Mouse (Mus musculus) stomach, embryonic 14.5 days (tissue): Measurements from ENCODE around the gene Gm21761. TPM values are rescaled to one million over a fixed set of nuclear protein-coding genes. Genes with fewer than 3 reads are reported as not detected.
"Not testable (repeated sequence)": the region's sequence is repeated elsewhere in the genome, so short reads cannot be mapped to it uniquely, and the experiment has no call there.

Experiments used
- ATAC-seq: fragments of 200-750 bp; cut with Nextera tagmentation; 2 replicates; pipeline ENCODE4 v1.8.0; 2017; ENCODE audit warnings: low read depth, moderate TSS enrichment; ENCODE audit not compliant: insufficient number of reproducible peaks, insufficient read depth, low FRiP score
- H3K27ac ChIP-seq: fragments of 300-500 bp; sonication (generic); 2 replicates; pipeline ENCODE4 v1.5.1; 2014; ENCODE audit warnings: mild to moderate bottlenecking, low read length, moderate library complexity, mixed read lengths
- H3K27me3 ChIP-seq: fragments of 300-500 bp; sonication (generic); 2 replicates; pipeline ENCODE4 v1.6.1; 2014; ENCODE audit warnings: low read length, control low read depth, mixed read lengths; ENCODE audit not compliant: control insufficient read depth, insufficient read depth
- H3K36me3 ChIP-seq: fragments of 300-500 bp; sonication (generic); 2 replicates; pipeline ENCODE4 v1.6.1; 2014; ENCODE audit warnings: mild to moderate bottlenecking, control low read depth, low read length, moderate library complexity, mixed read lengths; ENCODE audit not compliant: control insufficient read depth, insufficient read depth
- H3K4me1 ChIP-seq: fragments of 300-500 bp; sonication (generic); 2 replicates; pipeline ENCODE4 v1.6.1; 2014; ENCODE audit warnings: low read length, control low read depth, mixed read lengths; ENCODE audit not compliant: control insufficient read depth, insufficient read depth
- H3K4me2 ChIP-seq: fragments of 300-500 bp; sonication (generic); replicated peaks from 2 replicates; pipeline ENCODE4 v1.6.1; 2014; ENCODE audit warnings: low read depth, low read length, control low read depth
- H3K4me3 ChIP-seq: fragments of 300-500 bp; sonication (generic); 2 replicates; pipeline ENCODE4 v1.5.1; 2014; ENCODE audit warnings: low read depth, low read length, control low read depth
- H3K9ac ChIP-seq: fragments of 300-500 bp; sonication (generic); replicated peaks from 2 replicates; pipeline ENCODE4 v1.6.1; 2014; ENCODE audit warnings: low read depth, mild to moderate bottlenecking, control low read depth, low read length, moderate library complexity, mixed read lengths
- H3K9me3 ChIP-seq: fragments of 300-500 bp; sonication (generic); 2 replicates; pipeline ENCODE4 v1.6.1; 2016; ENCODE audit warnings: low read depth, low read length, control low read depth; ENCODE audit not compliant: control insufficient read depth
- WGBS: fragments of 180-500 bp; shearing (Covaris S2); extraction: QIAGEN DNeasy Blood & Tissue Kit; methylation state at CpG from one replicate; pipeline ENCODE4 v1.1.7; 2014; 5-methylcytosine and 5-hydroxymethylcytosine counted together
- polyA plus RNA-seq: library from polyadenylated mRNA; unstranded; fragments of >200 nt; fragmentation: Nextera tagmentation; extraction: Ambion mirVana; gene quantifications from 2 replicates; pipeline ENCODE4 v1.2.1, GENCODE M21; 2014

Gene Gm21761
- not detected in 2 replicates for polyA plus RNA-seq

DNA sequence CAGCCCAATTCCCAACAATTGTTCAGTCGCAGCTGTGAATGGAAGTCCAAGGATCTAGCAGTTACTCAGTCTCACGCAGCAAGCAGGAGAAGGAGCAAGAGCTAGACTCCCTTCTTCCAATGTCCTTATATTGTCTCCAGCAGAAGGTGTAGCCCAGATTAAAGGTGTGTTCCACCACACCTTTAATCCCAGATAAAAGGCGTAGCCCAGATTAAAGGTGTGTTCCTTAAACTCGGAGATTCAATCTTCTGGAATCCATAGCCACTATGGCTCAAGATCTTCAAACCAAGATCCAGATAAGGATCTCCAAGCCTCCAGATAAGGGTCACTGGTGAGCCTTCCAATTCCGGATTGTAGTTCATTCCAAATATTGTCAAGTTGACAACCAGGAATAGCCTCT, at the start of gene Gm21761:
TSS of gene Gm21761 (minus strand) at position 101 of the 400 bp plus-strand sequence.
- H3K4me1 ChIP-seq, H3K36me3 ChIP-seq, H3K9ac ChIP-seq, H3K4me2 ChIP-seq, H3K4me3 ChIP-seq, H3K27me3 ChIP-seq, H3K9me3 ChIP-seq, H3K27ac ChIP-seq, ATAC-seq: not testable (repeated sequence)
- no CpG with 5 or more reads among the region's 5 CpGs for WGBS

GRCm38 (mm10) chr13:119969163-119969562, 40.1 kb upstream of the Gm21761 start:
- not testable (repeated sequence) for H3K9ac ChIP-seq, H3K36me3 ChIP-seq, H3K9me3 ChIP-seq, H3K27ac ChIP-seq, H3K4me3 ChIP-seq, H3K4me2 ChIP-seq, ATAC-seq, H3K4me1 ChIP-seq, H3K27me3 ChIP-seq
- no CpG with 5 or more reads among the region's 13 CpGs for WGBS

GRCm38 (mm10) chr13:119968193-119968592, 39.1 kb upstream of the Gm21761 start:
- H3K27me3 ChIP-seq, H3K4me2 ChIP-seq, H3K27ac ChIP-seq, H3K4me1 ChIP-seq, H3K4me3 ChIP-seq, ATAC-seq, H3K36me3 ChIP-seq, H3K9me3 ChIP-seq, H3K9ac ChIP-seq: not testable (repeated sequence)
- WGBS = no CpG with 5 or more reads among the region's 14 CpGs

- WGBS = 1% methylated on average over 20 of the region's 22 CpGs
- H3K27ac ChIP-seq, H3K4me1 ChIP-seq, H3K9ac ChIP-seq, H3K27me3 ChIP-seq, H3K9me3 ChIP-seq, H3K36me3 ChIP-seq, H3K4me3 ChIP-seq: not testable (repeated sequence)
- ATAC-seq = peak; percentile 21; the same call in 1 of the 2 replicates
- 0 out of 2 replicates have a peak overlapping the region, but pooled peaks have one; percentile 16 for H3K4me2 ChIP-seq
Observed at GRCm38 (mm10) chr13:119965968-119966367, 36.9 kb upstream of the Gm21761 start.

GRCm38 (mm10) chr13:119965302-119965952, 36.4 kb upstream of the Gm21761 start:
- not testable (repeated sequence) for H3K4me2 ChIP-seq, H3K4me1 ChIP-seq, H3K9me3 ChIP-seq, H3K4me3 ChIP-seq, H3K36me3 ChIP-seq, H3K27me3 ChIP-seq, H3K9ac ChIP-seq, H3K27ac ChIP-seq
- 0% methylated on average over 12 of the region's 34 CpGs for whole genome bisulfite sequencing
- ATAC-seq = peak; percentile 77; the same call in 1 of the 2 replicates

DNA sequence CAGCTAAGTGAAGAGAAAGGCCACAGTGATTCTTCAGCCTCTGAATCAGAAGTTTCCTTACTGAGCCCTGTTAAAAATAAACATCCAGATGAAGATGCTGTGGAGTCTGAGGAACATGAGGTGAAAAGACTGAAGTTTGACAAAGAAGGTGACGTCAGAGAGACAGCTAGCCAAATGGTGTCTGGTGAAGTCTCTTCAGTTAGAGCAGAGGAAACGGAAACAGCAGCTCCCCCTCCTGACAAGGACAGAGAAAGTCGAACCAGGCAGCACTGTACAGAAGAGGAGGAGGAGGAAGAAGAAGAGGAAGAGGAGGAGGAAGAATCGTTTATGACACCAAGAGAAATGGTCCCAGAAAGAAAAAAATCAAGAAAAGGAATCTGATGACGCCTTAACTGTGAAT, 33.8 kb upstream of the Gm21761 start:
- H3K36me3 ChIP-seq, H3K9me3 ChIP-seq, H3K4me1 ChIP-seq, ATAC-seq, H3K9ac ChIP-seq, H3K4me2 ChIP-seq, H3K27me3 ChIP-seq, H3K27ac ChIP-seq, H3K4me3 ChIP-seq: not testable (repeated sequence)
- no CpG with 5 or more reads among the region's 5 CpGs for WGBS

GRCm38 (mm10) chr13:119955567-119955966, 26.5 kb upstream of the Gm21761 start:
- not testable (repeated sequence) for H3K4me3 ChIP-seq, H3K27me3 ChIP-seq, H3K4me2 ChIP-seq, H3K9ac ChIP-seq, H3K27ac ChIP-seq, H3K36me3 ChIP-seq, H3K9me3 ChIP-seq, ATAC-seq, H3K4me1 ChIP-seq
- no CpG with 5 or more reads among the region's 5 CpGs for WGBS

DNA sequence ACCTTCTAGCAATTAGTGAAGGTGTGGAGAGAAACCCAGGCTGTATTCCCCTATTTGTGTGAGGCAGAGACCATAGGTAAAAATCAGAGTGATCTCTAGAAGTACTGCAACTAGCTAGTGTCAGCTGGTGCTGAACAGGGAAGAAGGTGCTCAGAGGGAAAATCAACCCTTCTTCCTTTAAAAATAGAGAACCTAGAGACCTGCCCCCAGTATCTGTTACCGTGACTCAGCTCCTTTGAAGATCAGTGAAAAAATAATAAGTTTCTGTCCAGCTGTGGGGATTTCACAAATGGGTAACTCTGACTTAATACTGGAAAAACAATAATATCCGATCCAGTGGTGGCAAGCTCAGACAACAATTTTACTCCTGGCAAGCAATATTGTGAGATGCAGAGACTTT, 26.0 kb upstream of the Gm21761 start:
- not testable (repeated sequence) for H3K36me3 ChIP-seq, H3K4me3 ChIP-seq, H3K9ac ChIP-seq, ATAC-seq, H3K27me3 ChIP-seq, H3K4me2 ChIP-seq, H3K9me3 ChIP-seq, H3K27ac ChIP-seq, H3K4me1 ChIP-seq
- 75% methylated on average over 2 of the region's 2 CpGs for WGBS

GRCm38 (mm10) chr13:119950706-119951105, 21.6 kb upstream of the Gm21761 start, which contains the start of gene B020031M17Rik:
Gene B020031M17Rik (minus strand): TSS chr13:119950806.
- not testable (repeated sequence) for H3K4me3 ChIP-seq, ATAC-seq, H3K9me3 ChIP-seq, H3K4me1 ChIP-seq, H3K4me2 ChIP-seq, H3K36me3 ChIP-seq, H3K27ac ChIP-seq, H3K9ac ChIP-seq, H3K27me3 ChIP-seq
- 64% methylated on average over 3 of the region's 6 CpGs for WGBS
